Mouse (Mus musculus) adrenal gland, postnatal 36 days (tissue): ENCODE data around the gene Vmn1r193. TPM values are rescaled to one million over a fixed set of nuclear protein-coding genes. Genes with fewer than 3 reads are reported as not detected.
"Not testable (repeated sequence)": the region's sequence is repeated elsewhere in the genome, so short reads cannot be mapped to it uniquely, and the experiment has no call there.

Source experiments
- DNase-seq, 2 experiments: peaks; one replicate each; pipeline ENCODE4 v3.0.0; 2021; ENCODE audit warnings: mixed read lengths in 1 of 2
- long read RNA-seq, 2 experiments: library from polyadenylated mRNA; stranded (forward); transcript quantifications; one replicate each; pipeline ENCODE4 v2.0.0; 2021; ENCODE audit warnings: borderline sequencing depth in 2 of 2
- microRNA-seq: library from miRNA; unstranded; fragments of <30 nt; microRNA quantifications from one replicate; pipeline ENCODE4 v1.2.0, GENCODE M21; 2021
- total RNA-seq, 2 experiments: library from RNA; stranded (reverse); gene quantifications; 2 replicates each; pipeline ENCODE4 v1.2.3; 2021

Vmn1r193 gene
- not detected for total RNA-seq
- long read RNA-seq, experiment 1 = 0 reads
- long read RNA-seq, experiment 2 = 0 reads

- DNase-seq = not testable (repeated sequence)
These were observed at the start of gene Vmn1r193 for GRCm38 (mm10) chr13:22223060-22223459. Gene Vmn1r193 (minus strand): TSS chr13:22223160.

- no peak for DNase-seq
These were observed 48.8 kb upstream of the Vmn1r193 start for GRCm38 (mm10) chr13:22271721-22272120.

DNA sequence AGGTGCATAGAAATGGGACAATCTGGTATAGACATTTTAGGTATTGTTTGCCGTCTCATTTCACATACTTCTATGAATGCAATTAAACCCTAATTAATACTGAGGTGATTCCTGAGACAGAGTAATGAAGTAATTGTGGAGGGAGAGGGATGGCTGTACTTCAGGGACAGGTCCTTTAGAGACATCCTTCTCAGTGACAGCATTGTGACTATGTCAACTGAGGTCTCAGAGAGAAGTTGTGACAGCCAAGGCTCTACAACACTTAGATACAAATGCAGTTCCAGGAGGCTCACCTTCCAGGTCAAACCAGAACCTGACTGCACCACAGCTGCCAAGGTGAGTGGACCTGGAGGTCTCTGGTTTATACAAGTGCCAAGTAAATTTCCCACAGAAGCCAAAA lies 47.3 kb upstream of the Vmn1r193 start, which contains the start of gene Vmn1r195:
Gene Vmn1r195, plus strand, starts transcription at position 301 of the 400 bp plus-strand sequence.
- DNase-seq = not testable (repeated sequence)

DNA sequence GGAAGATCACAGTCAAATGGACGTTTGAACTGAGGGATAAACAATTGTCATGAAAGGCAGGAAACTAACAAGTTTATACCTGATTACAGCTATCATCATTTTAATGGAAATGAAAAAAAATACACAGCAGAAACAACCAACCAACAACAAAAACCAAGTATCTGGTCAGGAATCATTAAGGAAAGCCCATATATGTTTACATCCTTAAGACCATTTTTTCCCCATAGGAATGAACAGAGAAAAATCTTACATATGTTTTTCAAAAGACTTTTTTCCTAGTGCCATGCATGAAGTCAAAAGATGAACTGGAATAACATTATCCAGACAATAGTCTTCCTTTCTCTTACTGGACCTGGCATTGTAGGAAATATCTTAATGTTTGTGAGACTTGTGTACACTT lies 21.0 kb upstream of the Vmn1r193 start, which contains the start of gene Vmn1r194:
Gene Vmn1r194, plus strand, starts transcription at position 301 of the 400 bp plus-strand sequence.
- DNase-seq = no peak

GRCm38 (mm10) chr13:22192756-22193155 lies 30.2 kb downstream of the Vmn1r193 start:
- not testable (repeated sequence) for DNase-seq

- no peak for DNase-seq
These were observed 31.9 kb downstream of the Vmn1r193 start, which contains the start of gene Vmn1r192 for GRCm38 (mm10) chr13:22191041-22191440. Gene Vmn1r192 (minus strand): TSS chr13:22191141.

DNA sequence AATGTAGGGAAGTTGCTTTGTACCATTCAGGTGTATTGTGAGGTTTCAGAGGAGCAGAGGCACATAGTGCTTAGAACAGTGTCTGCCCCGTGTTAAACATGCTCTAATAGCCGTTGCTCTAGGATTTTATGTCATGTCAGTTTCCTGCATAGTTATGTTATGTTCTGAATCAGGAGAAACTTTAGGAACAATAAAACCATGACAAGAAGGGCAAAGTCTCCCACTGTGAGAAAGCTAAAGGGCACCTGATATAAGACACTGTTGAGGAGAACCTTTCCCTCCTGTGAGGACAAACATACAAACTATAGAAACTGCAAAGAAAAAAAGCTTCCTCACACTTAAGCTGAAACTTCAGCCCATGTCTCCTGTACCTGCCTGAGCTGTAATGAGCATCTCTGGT lies 32.6 kb downstream of the Vmn1r193 start:
- no peak for DNase-seq

GRCm38 (mm10) chr13:22189313-22189712 lies 33.6 kb downstream of the Vmn1r193 start:
- DNase-seq = no peak

- DNase-seq = no peak
These were observed 39.1 kb downstream of the Vmn1r193 start, which contains the start of gene Vmn1r191 for GRCm38 (mm10) chr13:22183869-22184268. Gene Vmn1r191 (minus strand): TSS chr13:22183969.

DNA sequence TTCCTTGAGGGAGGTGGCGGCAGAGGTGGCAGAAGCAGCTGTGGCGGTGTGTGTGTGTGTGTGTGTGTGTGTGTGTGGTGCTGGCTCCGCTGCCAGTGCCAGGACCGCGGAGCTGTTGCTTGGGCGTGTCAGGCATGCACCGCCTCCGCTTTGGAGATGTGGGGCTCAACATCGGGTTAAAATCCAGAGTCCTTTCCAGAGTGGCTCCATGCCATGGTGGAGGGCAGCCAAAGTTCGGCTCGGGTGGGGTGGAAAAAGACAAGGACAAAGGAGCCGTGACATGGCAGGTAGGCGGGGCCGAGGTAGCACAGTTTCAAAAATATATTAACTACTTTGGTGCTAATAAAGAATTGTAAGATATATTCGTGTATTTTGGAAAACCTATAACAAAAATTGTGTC lies 54.5 kb downstream of the Vmn1r193 start:
- no peak for DNase-seq

Small RNA genes within 50 kb of the gene (microRNA-seq; reads per million reads assigned to microRNA genes)
- gene Gm23282 = not detected
- not detected for gene Gm25084

Other genes with a start within 250 kb of the Vmn1r193 start
- not detected for gene Pom121l2, start 242.0 kb downstream of the Vmn1r193 start, total RNA-seq
- under 1 TPM in 1 of 2 experiments, not detected in 1; 0.53 TPM for gene Prss16, start 213.4 kb downstream of the Vmn1r193 start, total RNA-seq
- 10 to 100 TPM; 58.6 to 69.2 TPM for gene Hist1h2ah, start 187.6 kb downstream of the Vmn1r193 start, total RNA-seq
- 10 to 100 TPM; 67.8 to 68.6 TPM for gene Hist1h2bk, start 187.3 kb downstream of the Vmn1r193 start, total RNA-seq
- gene Hist1h4i, start 181.8 kb downstream of the Vmn1r193 start, total RNA-seq = 10 to 100 TPM; 75.2 to 76.6 TPM
- gene Hist1h2ag, start 180.2 kb downstream of the Vmn1r193 start, total RNA-seq = 10 to 100 TPM; 41.1 to 45.0 TPM
- 10 to 100 TPM; 40.2 to 48.5 TPM for gene Hist1h2bj, start 179.9 kb downstream of the Vmn1r193 start, total RNA-seq
- gene Vmn1r188, start 138.7 kb downstream of the Vmn1r193 start, total RNA-seq = not detected
- not detected for gene Vmn1r189, start 117.3 kb downstream of the Vmn1r193 start, total RNA-seq
- gene Vmn1r191, start 39.2 kb downstream of the Vmn1r193 start, total RNA-seq = not detected
- not detected for gene Vmn1r192, start 32.0 kb downstream of the Vmn1r193 start, total RNA-seq
- not detected for gene Vmn1r194, start 21.1 kb upstream of the Vmn1r193 start, total RNA-seq
- gene Vmn1r195, start 47.4 kb upstream of the Vmn1r193 start, total RNA-seq = not detected
- gene Vmn1r196, start 66.8 kb upstream of the Vmn1r193 start, total RNA-seq = not detected
- not detected for gene Vmn1r197, start 101.4 kb upstream of the Vmn1r193 start, total RNA-seq
- not detected for gene Vmn1r198, start 127.2 kb upstream of the Vmn1r193 start, total RNA-seq
- gene Vmn1r199, start 156.7 kb upstream of the Vmn1r193 start, total RNA-seq = not detected
- gene Vmn1r200, start 167.2 kb upstream of the Vmn1r193 start, total RNA-seq = not detected
- not detected for gene Vmn1r201, start 248.8 kb upstream of the Vmn1r193 start, total RNA-seq